14 mouse cellular contexts compared by ENCODE assay signal in genomic region chr5:145202446-145202845, GRCm38 (mm10). TPM values are rescaled to one million over a fixed set of nuclear protein-coding genes. Genes with fewer than 3 reads are reported as not detected.
DNase-seq lines count a peak whose midpoint lies in the region; ATAC-seq and TF ChIP-seq lines count a peak whose summit lies in the region.
"Had no signal": no experiment of that assay in that cellular context is flagged by ENCODE, and none has a peak within 500 bp of the region (broad histone marks: within the 10 kb centered on the region; RNA-seq: fewer than 3 reads in every experiment).

No protein-coding gene starts in this region.

- no peaks in the 10 kb centered on the region for H3K27me3 ChIP-seq in liver, embryonic 13.5 days
- H3K27me3 ChIP-seq in liver, embryonic 11.5 days (replicated peaks; ENCODE audit: control insufficient read depth, insufficient read depth, low read length): no peaks in the 10 kb centered on the region
- H3K27me3 ChIP-seq in midbrain, postnatal 0 days (ENCODE audit: insufficient read depth, low read length): no peaks in the 10 kb centered on the region
- no peaks in the 10 kb centered on the region for H3K27me3 ChIP-seq in midbrain, embryonic 10.5 days (ENCODE audit: low read depth, poor library complexity, severe bottlenecking)
- H3K27me3 ChIP-seq in liver, embryonic 15.5 days: no peaks in the 10 kb centered on the region
- H3K27me3 ChIP-seq: embryonic facial prominence, embryonic 15.5 days; heart, embryonic 15.5 days had no signal

- H3K4me1 ChIP-seq in liver, embryonic 13.5 days (replicated peaks): peaks cover 55% of the 10 kb centered on the region
- H3K4me1 ChIP-seq in liver, embryonic 11.5 days (replicated peaks; ENCODE audit: control insufficient read depth, insufficient read depth, low read length): peaks cover 13% of the 10 kb centered on the region
- H3K4me1 ChIP-seq in midbrain, postnatal 0 days (ENCODE audit: insufficient read depth, low read length): peaks cover 10% of the 10 kb centered on the region; the same call in 1 of the 2 replicates
- H3K4me1 ChIP-seq in midbrain, embryonic 10.5 days: peaks cover 28% of the 10 kb centered on the region
- H3K4me1 ChIP-seq in liver, embryonic 15.5 days (replicated peaks): peaks cover 53% of the 10 kb centered on the region

- intact Hi-C loops in gastrocnemius, adult 2 months (cut with DNase I): loop anchor here (5.0 kb wide), 1 partner anchor 35 kb away; the partner anchor contains the start of genes Cpsf4 and Ptcd1

- H3K9me3 ChIP-seq in liver, embryonic 13.5 days (replicated peaks): no peaks in the 10 kb centered on the region
- no peaks in the 10 kb centered on the region for H3K9me3 ChIP-seq in liver, embryonic 11.5 days (ENCODE audit: control insufficient read depth, low read length)
- no peaks in the 10 kb centered on the region for H3K9me3 ChIP-seq in midbrain, postnatal 0 days (ENCODE audit: low read length)
- no peaks in the 10 kb centered on the region for H3K9me3 ChIP-seq in midbrain, embryonic 10.5 days (replicated peaks)
- H3K9me3 ChIP-seq in liver, embryonic 15.5 days (replicated peaks): no peaks in the 10 kb centered on the region
- H3K9me3 ChIP-seq: embryonic facial prominence, embryonic 15.5 days; forebrain, embryonic 10.5 days; heart, embryonic 15.5 days; hindbrain, embryonic 10.5 days had no signal

- no peak for DNase-seq in gastrocnemius, adult 2 months
- DNase-seq in gastrocnemius, postnatal 10 days: no peak
- no peak for DNase-seq in liver, embryonic 13.5 days
- no peak for DNase-seq in liver, embryonic 11.5 days (ENCODE audit: low spot score)
- DNase-seq in midbrain, postnatal 0 days (ENCODE audit: low spot score): no peak
- DNase-seq in midbrain, embryonic 10.5 days (ENCODE audit: low spot score): no peak
- no peak for DNase-seq in heart, adult 18-20 months

- peak overlapping the region; percentile 72; the same call in 1 of the 2 replicates for H3K4me2 ChIP-seq in liver, embryonic 13.5 days
- no peak overlapping the region for H3K4me2 ChIP-seq in liver, embryonic 11.5 days
- no peak overlapping the region for H3K4me2 ChIP-seq in midbrain, postnatal 0 days (ENCODE audit: low read depth, low read length, poor library complexity, severe bottlenecking)
- no peak overlapping the region for H3K4me2 ChIP-seq in liver, embryonic 15.5 days
- H3K4me2 ChIP-seq: heart, embryonic 11.5 days; heart, embryonic 15.5 days had no signal

- WGBS in liver, embryonic 13.5 days (ENCODE audit: insufficient replicate concordance): 43% methylated on average over 3 of the region's 3 CpGs
- 51% methylated on average over 3 of the region's 3 CpGs for WGBS in liver, embryonic 11.5 days
- 51% methylated on average over 3 of the region's 3 CpGs for WGBS in midbrain, postnatal 0 days
- WGBS in midbrain, embryonic 10.5 days: 50% methylated on average over 3 of the region's 3 CpGs
- WGBS in liver, embryonic 15.5 days (ENCODE audit: insufficient replicate concordance): 40% methylated on average over 3 of the region's 3 CpGs

- peak overlapping the region; percentile 75; the same call in 1 of the 2 replicates for H3K9ac ChIP-seq in liver, embryonic 13.5 days
- no peak overlapping the region for H3K9ac ChIP-seq in liver, embryonic 11.5 days (ENCODE audit: low read depth, low read length)
- no peak overlapping the region for H3K9ac ChIP-seq in midbrain, postnatal 0 days (replicated peaks; ENCODE audit: low read length, poor library complexity, severe bottlenecking)
- no peak overlapping the region for H3K9ac ChIP-seq in liver, embryonic 15.5 days
- H3K9ac ChIP-seq: embryonic facial prominence, embryonic 15.5 days; heart, embryonic 15.5 days had no signal

- ATAC-seq in liver, embryonic 13.5 days (ENCODE audit: low read depth): no peak
- no peak for ATAC-seq in liver, embryonic 11.5 days (replicated peaks; ENCODE audit: low FRiP score)
- ATAC-seq in midbrain, postnatal 0 days (ENCODE audit: low FRiP score): no peak
- no peak for ATAC-seq in liver, embryonic 15.5 days (ENCODE audit: insufficient read depth)

- no peak for TF ChIP-seq CTCF in gastrocnemius, adult 2 months (IDR thresholded peaks at IDR 0.05)
- 0 out of 2 replicates have a peak, but pooled peaks have one; percentile 13 for TF ChIP-seq CTCF in midbrain, postnatal 0 days (IDR thresholded peaks at IDR 0.05)

- peak overlapping the region; percentile 97; the same call in 1 of the 2 replicates for H3K27ac ChIP-seq in gastrocnemius, adult 2 months
- H3K27ac ChIP-seq in liver, embryonic 13.5 days: peak overlapping the region; percentile 48; the same call in 1 of the 2 replicates
- no peak overlapping the region for H3K27ac ChIP-seq in liver, embryonic 11.5 days (ENCODE audit: low read depth, low read length)
- H3K27ac ChIP-seq in midbrain, postnatal 0 days (ENCODE audit: low read depth, low read length): no peak overlapping the region
- H3K27ac ChIP-seq in midbrain, embryonic 10.5 days (replicated peaks): no peak overlapping the region
- H3K27ac ChIP-seq in liver, embryonic 15.5 days (replicated peaks): 0 out of 2 replicates have a peak overlapping the region, but pooled peaks have one; percentile 0
- H3K27ac ChIP-seq: heart, adult 2 months; heart, embryonic 15.5 days had no signal

- H3K36me3 ChIP-seq in liver, embryonic 13.5 days: peaks cover 16% of the 10 kb centered on the region
- 0 out of 2 replicates have a peak, but pooled peaks cover 2% of the 10 kb centered on the region for H3K36me3 ChIP-seq in liver, embryonic 11.5 days (ENCODE audit: control insufficient read depth, insufficient read depth, low read length)
- peaks cover 3% of the 10 kb centered on the region; the same call in 1 of the 2 replicates for H3K36me3 ChIP-seq in midbrain, postnatal 0 days (ENCODE audit: insufficient read depth, low read length)
- peaks cover 12% of the 10 kb centered on the region for H3K36me3 ChIP-seq in midbrain, embryonic 10.5 days
- peaks cover 19% of the 10 kb centered on the region for H3K36me3 ChIP-seq in liver, embryonic 15.5 days (replicated peaks)

- no peak overlapping the region for H3K4me3 ChIP-seq in gastrocnemius, adult 2 months
- H3K4me3 ChIP-seq in liver, embryonic 13.5 days (replicated peaks): no peak overlapping the region
- no peak overlapping the region for H3K4me3 ChIP-seq in liver, embryonic 11.5 days (ENCODE audit: low read depth, low read length)
- no peak overlapping the region for H3K4me3 ChIP-seq in midbrain, postnatal 0 days (ENCODE audit: low read depth, low read length)
- H3K4me3 ChIP-seq in midbrain, embryonic 10.5 days: no peak overlapping the region
- no peak overlapping the region for H3K4me3 ChIP-seq in liver, embryonic 15.5 days (replicated peaks)

RNA-seq across cellular contexts. Expression of gene Zkscan14, which starts 0.8 kb away (rescaled TPM):
- 10 to 100 TPM in 1 of 2 experiments, 1 to 10 TPM in 1; 9.3 to 11.6 TPM for total RNA-seq in gastrocnemius, adult 2 months (2021)
- 1 to 10 TPM; 6.1 to 6.6 TPM for total RNA-seq in gastrocnemius, postnatal 10 days (2021)
- polyA plus RNA-seq in liver, embryonic 13.5 days (2015; fragmentation: Nextera tagmentation; extraction: Ambion mirVana): 5.9 and 6.0 TPM in 2 replicates
- polyA plus RNA-seq in liver, embryonic 11.5 days (2014; fragmentation: Nextera tagmentation; extraction: Ambion mirVana): 5.9 and 7.3 TPM in 2 replicates
- 6.6 and 11.1 TPM in 2 replicates for total RNA-seq in midbrain, postnatal 0 days (2014; rRNA removed)
- polyA plus RNA-seq in midbrain, postnatal 0 days (2015; fragmentation: Nextera tagmentation; extraction: Ambion mirVana): 9.9 and 11.1 TPM in 2 replicates
- polyA plus RNA-seq in midbrain, embryonic 10.5 days (2016; fragmentation: Nextera tagmentation; extraction: Ambion mirVana): 8.0 and 8.3 TPM in 2 replicates
- polyA plus RNA-seq in liver, embryonic 15.5 days (2015; fragmentation: Nextera tagmentation; extraction: Ambion mirVana): 8.7 and 8.8 TPM in 2 replicates
- 1 to 10 TPM; 6.5 to 7.3 TPM for total RNA-seq in heart, adult 18-20 months (2021)

RNA-seq across cellular contexts. Expression of gene Zkscan5, which starts 1.9 kb away (rescaled TPM):
- 1 to 10 TPM; 8.6 to 9.3 TPM for total RNA-seq in gastrocnemius, adult 2 months (2021)
- 1 to 10 TPM; 7.7 to 9.9 TPM for total RNA-seq in gastrocnemius, postnatal 10 days (2021)
- polyA plus RNA-seq in liver, embryonic 13.5 days (2015; fragmentation: Nextera tagmentation; extraction: Ambion mirVana): 3.7 and 4.3 TPM in 2 replicates
- polyA plus RNA-seq in liver, embryonic 11.5 days (2014; fragmentation: Nextera tagmentation; extraction: Ambion mirVana): 10.3 TPM in 2 replicates
- total RNA-seq in midbrain, postnatal 0 days (2014; rRNA removed): 17.7 and 19.4 TPM in 2 replicates
- polyA plus RNA-seq in midbrain, postnatal 0 days (2015; fragmentation: Nextera tagmentation; extraction: Ambion mirVana): 12.8 and 13.3 TPM in 2 replicates
- polyA plus RNA-seq in midbrain, embryonic 10.5 days (2016; fragmentation: Nextera tagmentation; extraction: Ambion mirVana): 19.8 and 19.9 TPM in 2 replicates
- 3.6 and 3.7 TPM in 2 replicates for polyA plus RNA-seq in liver, embryonic 15.5 days (2015; fragmentation: Nextera tagmentation; extraction: Ambion mirVana)
- 10 to 100 TPM in 1 of 2 experiments, 1 to 10 TPM in 1; 9.5 to 10.0 TPM for total RNA-seq in heart, adult 18-20 months (2021)

RNA-seq across cellular contexts. Expression of gene Atp5j2, which starts 10.6 kb away (rescaled TPM):
- total RNA-seq in gastrocnemius, adult 2 months (2021): 100 to 1,000 TPM; 622 to 768 TPM
- total RNA-seq in gastrocnemius, postnatal 10 days (2021): 100 to 1,000 TPM; 566 to 668 TPM
- 566 and 569 TPM in 2 replicates for polyA plus RNA-seq in liver, embryonic 13.5 days (2015; fragmentation: Nextera tagmentation; extraction: Ambion mirVana)
- 528 and 573 TPM in 2 replicates for polyA plus RNA-seq in liver, embryonic 11.5 days (2014; fragmentation: Nextera tagmentation; extraction: Ambion mirVana)
- total RNA-seq in midbrain, postnatal 0 days (2014; rRNA removed): 123 and 139 TPM in 2 replicates
- 634 and 667 TPM in 2 replicates for polyA plus RNA-seq in midbrain, postnatal 0 days (2015; fragmentation: Nextera tagmentation; extraction: Ambion mirVana)
- 536 and 539 TPM in 2 replicates for polyA plus RNA-seq in midbrain, embryonic 10.5 days (2016; fragmentation: Nextera tagmentation; extraction: Ambion mirVana)
- polyA plus RNA-seq in liver, embryonic 15.5 days (2015; fragmentation: Nextera tagmentation; extraction: Ambion mirVana): 406 and 457 TPM in 2 replicates
- total RNA-seq in heart, adult 18-20 months (2021): 1,000 to 10,000 TPM; 1,105 to 1,150 TPM

RNA-seq across cellular contexts. Expression of gene Zfp655, which starts 29.1 kb away (rescaled TPM):
- total RNA-seq in gastrocnemius, adult 2 months (2021): 10 to 100 TPM; 14.3 to 15.2 TPM
- 10 to 100 TPM; 13.7 to 16.9 TPM for total RNA-seq in gastrocnemius, postnatal 10 days (2021)
- polyA plus RNA-seq in liver, embryonic 13.5 days (2015; fragmentation: Nextera tagmentation; extraction: Ambion mirVana): 18.6 and 21.8 TPM in 2 replicates
- 33.2 and 36.4 TPM in 2 replicates for polyA plus RNA-seq in liver, embryonic 11.5 days (2014; fragmentation: Nextera tagmentation; extraction: Ambion mirVana)
- 24.0 and 36.9 TPM in 2 replicates for total RNA-seq in midbrain, postnatal 0 days (2014; rRNA removed)
- 23.1 and 25.6 TPM in 2 replicates for polyA plus RNA-seq in midbrain, postnatal 0 days (2015; fragmentation: Nextera tagmentation; extraction: Ambion mirVana)
- 33.5 and 39.0 TPM in 2 replicates for polyA plus RNA-seq in midbrain, embryonic 10.5 days (2016; fragmentation: Nextera tagmentation; extraction: Ambion mirVana)
- polyA plus RNA-seq in liver, embryonic 15.5 days (2015; fragmentation: Nextera tagmentation; extraction: Ambion mirVana): 17.8 and 18.0 TPM in 2 replicates
- 10 to 100 TPM; 30.7 to 32.6 TPM for total RNA-seq in heart, adult 18-20 months (2021)

RNA-seq across cellular contexts. Expression of gene Cpsf4, which starts 35.4 kb away (rescaled TPM):
- 1 to 10 TPM; 9.3 to 9.9 TPM for total RNA-seq in gastrocnemius, adult 2 months (2021)
- 10 to 100 TPM; 11.6 to 13.8 TPM for total RNA-seq in gastrocnemius, postnatal 10 days (2021)
- 32.4 and 34.7 TPM in 2 replicates for polyA plus RNA-seq in liver, embryonic 13.5 days (2015; fragmentation: Nextera tagmentation; extraction: Ambion mirVana)
- 38.6 and 44.1 TPM in 2 replicates for polyA plus RNA-seq in liver, embryonic 11.5 days (2014; fragmentation: Nextera tagmentation; extraction: Ambion mirVana)
- 44.4 and 47.3 TPM in 2 replicates for total RNA-seq in midbrain, postnatal 0 days (2014; rRNA removed)
- 40.1 and 40.7 TPM in 2 replicates for polyA plus RNA-seq in midbrain, postnatal 0 days (2015; fragmentation: Nextera tagmentation; extraction: Ambion mirVana)
- 83.9 and 85.1 TPM in 2 replicates for polyA plus RNA-seq in midbrain, embryonic 10.5 days (2016; fragmentation: Nextera tagmentation; extraction: Ambion mirVana)
- 24.4 and 25.1 TPM in 2 replicates for polyA plus RNA-seq in liver, embryonic 15.5 days (2015; fragmentation: Nextera tagmentation; extraction: Ambion mirVana)
- total RNA-seq in heart, adult 18-20 months (2021): 10 to 100 TPM; 11.4 to 12.9 TPM

Comparison
In these comparisons a context has a peak if more than half of its experiments do, and no peak if none do; other contexts are left out.
1. H3K27ac ChIP-seq: peak in gastrocnemius, adult 2 months (single experiment), liver, embryonic 13.5 days (single experiment) and liver, embryonic 15.5 days (single experiment); none in liver, embryonic 11.5 days (single experiment), midbrain, postnatal 0 days (single experiment) and midbrain, embryonic 10.5 days (single experiment).